Mouse (Mus musculus): ENCODE results near the gene Polr2i. TPM values are rescaled to one million over a fixed set of nuclear protein-coding genes. Genes with fewer than 3 reads are reported as not detected.
"Not testable (repeated sequence)": the region's sequence is repeated elsewhere in the genome, so short reads cannot be mapped to it uniquely, and the experiment has no call there.

Polr2i gene
- polyA plus RNA-seq, 1 experiment from 2014 or later: 149 TPM

DNA sequence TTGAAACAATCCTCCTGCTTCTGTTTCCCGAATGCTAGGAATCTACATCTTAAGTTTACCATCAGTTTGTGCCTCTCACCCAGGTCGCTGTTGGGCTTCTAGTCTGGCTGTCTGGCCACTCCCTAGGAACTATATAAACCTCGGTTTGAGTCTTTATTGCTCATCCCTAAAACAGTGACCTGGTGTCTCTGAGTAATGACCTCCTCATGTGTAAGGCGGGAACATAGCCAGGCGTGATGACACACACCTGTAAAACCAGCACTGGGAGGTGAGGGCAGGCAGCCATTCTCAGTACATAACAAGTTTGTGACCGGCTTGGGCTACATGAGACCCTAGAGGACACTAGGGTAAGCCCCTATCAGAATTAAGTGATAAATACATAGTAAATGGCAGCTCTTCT, 36.3 kb upstream of the Polr2i start:
- WGBS: 71% methylated on average over 6 of the region's 6 CpGs
- Histone ChIP-seq H3K4me1 (peaks cover 13% of the 10 kb centered on the region), H3K9ac (no peak overlapping the region), H3K4me2 (replicated peaks) (peak overlapping the region; percentile 67), H3K4me3 (no peak overlapping the region), H3K9me3 (replicated peaks) (no peaks in the 10 kb centered on the region), H3K27ac (no peak overlapping the region), H3K36me3 (peaks cover 19% of the 10 kb centered on the region), H3K27me3 (no peaks in the 10 kb centered on the region)
- ATAC-seq (ENCODE audit: low FRiP score): no peak

DNA sequence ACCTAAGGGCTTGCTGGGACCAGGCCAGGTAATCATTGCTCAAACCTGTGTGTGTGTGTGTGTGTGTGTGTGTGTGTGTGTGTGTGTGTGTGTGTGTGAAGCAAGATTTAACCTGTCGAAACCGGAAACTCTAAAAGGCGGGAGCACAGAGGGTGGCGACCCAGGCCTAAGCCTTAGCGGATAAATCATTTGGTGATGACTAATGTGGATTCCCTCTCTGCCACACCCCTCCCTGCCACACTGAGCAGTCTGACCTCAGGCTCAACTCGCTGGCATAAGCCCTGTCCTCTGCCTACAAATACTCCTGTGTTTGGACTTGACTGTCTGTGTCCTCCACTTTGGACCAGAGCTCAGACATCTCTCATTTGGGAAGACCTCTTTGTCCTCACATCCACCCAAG, 35.6 kb upstream of the Polr2i start:
- no peak overlapping the region for H3K27ac ChIP-seq
- H3K4me2 ChIP-seq (replicated peaks): no peak overlapping the region
- ATAC-seq (ENCODE audit: low FRiP score): no peak
- WGBS: 83% methylated on average over 4 of the region's 6 CpGs
- H3K9ac ChIP-seq: no peak overlapping the region
- H3K4me1 ChIP-seq: peaks cover 13% of the 10 kb centered on the region
- no peaks in the 10 kb centered on the region for H3K27me3 ChIP-seq
- peaks cover 12% of the 10 kb centered on the region for H3K36me3 ChIP-seq
- H3K9me3 ChIP-seq (replicated peaks): no peaks in the 10 kb centered on the region
- H3K4me3 ChIP-seq: no peak overlapping the region

DNA sequence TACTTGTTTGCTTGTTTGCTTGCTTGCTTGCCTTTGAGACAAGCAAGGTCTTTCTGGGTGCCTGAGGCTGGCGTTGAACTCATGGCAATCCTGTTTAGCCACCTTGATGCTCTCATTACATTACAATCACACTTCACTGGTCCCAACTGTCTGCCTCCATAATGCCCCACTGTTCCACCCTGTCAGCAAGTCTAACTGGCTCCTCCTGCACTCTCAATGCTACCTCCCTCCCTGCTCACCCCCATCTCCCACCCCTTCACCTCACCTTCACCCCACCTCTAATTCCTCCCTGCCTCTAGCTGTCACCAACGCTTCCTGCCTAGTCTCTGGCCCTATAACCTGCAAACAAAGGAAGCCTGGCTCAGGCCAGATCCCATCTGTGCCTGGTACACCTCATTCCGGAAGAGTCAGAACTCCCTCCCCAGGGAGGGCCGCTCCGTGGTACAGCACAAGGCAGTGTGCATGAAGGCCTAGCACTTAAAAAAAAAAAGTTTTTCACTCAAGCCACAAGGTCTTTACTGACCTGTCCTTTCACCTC, 34.1 kb upstream of the Polr2i start:
- 64% methylated on average over 5 of the region's 5 CpGs for WGBS
- peaks cover 15% of the 10 kb centered on the region for H3K4me1 ChIP-seq
- H3K9ac ChIP-seq: no peak overlapping the region
- no peaks in the 10 kb centered on the region for H3K9me3 ChIP-seq (replicated peaks)
- no peak for ATAC-seq (ENCODE audit: low FRiP score)
- H3K27ac ChIP-seq: no peak overlapping the region
- H3K4me2 ChIP-seq (replicated peaks): no peak overlapping the region
- H3K36me3 ChIP-seq: no peaks in the 10 kb centered on the region
- no peak overlapping the region for H3K4me3 ChIP-seq
- H3K27me3 ChIP-seq: no peaks in the 10 kb centered on the region

DNA sequence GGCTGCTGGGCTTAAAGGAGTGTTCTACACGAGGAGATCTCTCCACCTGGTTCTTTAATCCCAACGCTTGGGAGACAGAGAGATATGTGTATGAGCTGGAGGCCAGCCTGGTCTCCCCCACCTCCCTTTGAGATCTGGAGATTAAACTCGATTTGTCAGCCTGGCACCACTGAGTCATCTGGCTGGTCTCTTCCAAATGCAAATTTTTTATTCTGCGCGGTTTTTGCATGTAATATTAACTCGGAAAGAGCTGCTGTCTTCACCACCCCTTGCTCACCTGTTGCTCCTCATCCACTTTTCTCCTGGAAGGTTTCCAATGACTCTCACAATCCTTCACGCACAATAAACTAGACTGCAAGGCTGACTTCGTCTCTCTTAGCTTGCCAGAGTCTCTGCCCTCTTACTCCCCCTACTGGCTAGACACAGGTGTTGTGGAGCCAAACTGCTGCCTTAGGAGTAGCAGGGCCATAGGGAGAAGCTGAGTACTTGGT, 33.2 kb upstream of the Polr2i start, which contains the start of gene Capns1:
Gene Capns1, minus strand, starts transcription at position 331 of the 491 bp plus-strand sequence.
- no peaks in the 10 kb centered on the region for H3K9me3 ChIP-seq (replicated peaks)
- H3K4me1 ChIP-seq: peaks cover 6% of the 10 kb centered on the region
- H3K36me3 ChIP-seq: no peaks in the 10 kb centered on the region
- peak within 1 kb of the TSS; percentile 30 for H3K4me2 ChIP-seq (replicated peaks)
- H3K9ac ChIP-seq: no peak within 1 kb of the TSS
- 11% methylated on average over 8 of the region's 8 CpGs for WGBS
- ATAC-seq (ENCODE audit: low FRiP score): no peak
- no peaks in the 10 kb centered on the region for H3K27me3 ChIP-seq
- H3K27ac ChIP-seq: peak within 1 kb of the TSS; percentile 40; the same call in 1 of the 2 replicates
- 0 out of 2 replicates have a peak within 1 kb of the TSS, but pooled peaks have one; percentile 4 for H3K4me3 ChIP-seq

DNA sequence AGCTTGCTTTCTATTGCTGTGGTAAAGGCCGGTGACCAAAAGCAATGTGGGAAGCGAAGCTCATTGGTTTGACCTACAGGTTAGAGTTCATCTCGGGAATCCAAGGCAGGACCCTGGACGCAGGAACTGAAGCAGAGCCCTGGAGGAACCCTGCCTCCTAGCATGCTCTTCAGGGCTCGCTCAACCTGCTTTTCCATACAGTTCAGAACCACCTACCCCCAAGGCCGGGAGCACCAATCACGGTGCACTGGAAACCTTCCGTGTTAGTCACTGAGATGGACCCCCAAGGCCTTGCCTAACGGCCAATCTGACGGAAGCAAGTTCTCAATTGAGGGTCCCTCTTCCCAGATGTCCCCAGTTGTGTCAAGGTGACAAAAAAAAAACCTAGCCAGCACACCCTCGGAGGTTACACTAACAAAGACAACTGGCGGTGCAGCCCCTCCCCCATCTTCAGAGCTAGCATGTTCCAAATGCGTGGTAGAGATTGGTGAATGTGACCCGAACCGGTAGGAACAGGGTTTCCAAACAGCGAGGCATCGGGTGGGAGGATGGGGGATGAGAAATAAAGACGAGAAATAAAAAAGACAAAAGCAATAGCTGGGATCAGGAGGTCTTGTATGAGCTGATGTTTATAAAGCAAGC, 32.1 kb upstream of the Polr2i start:
- no peak for ATAC-seq (ENCODE audit: low FRiP score)
- WGBS: 77% methylated on average over 18 of the region's 18 CpGs

DNA sequence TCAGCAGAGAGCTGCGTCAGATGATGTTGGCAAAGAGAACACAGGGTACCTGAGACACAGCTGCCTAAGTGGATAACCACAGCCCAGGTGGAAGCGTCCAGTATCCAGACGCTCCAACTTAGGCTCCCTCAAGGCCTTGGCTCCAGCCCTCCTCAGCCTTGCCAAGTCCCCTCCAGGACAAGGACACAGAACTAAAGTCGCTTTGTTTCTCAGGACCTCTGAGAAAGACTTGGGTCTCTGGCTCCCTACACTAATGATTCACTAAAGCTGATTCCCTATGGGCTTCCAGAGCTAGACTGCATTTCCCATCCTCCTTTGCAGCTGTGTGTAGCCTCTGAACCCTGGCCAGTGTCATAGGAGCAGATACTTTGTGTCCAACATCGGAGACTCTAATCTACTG, 31.5 kb upstream of the Polr2i start:
- no peaks in the 10 kb centered on the region for H3K36me3 ChIP-seq
- H3K27me3 ChIP-seq: no peaks in the 10 kb centered on the region
- no peak for ATAC-seq (ENCODE audit: low FRiP score)
- H3K9ac ChIP-seq: no peak overlapping the region
- H3K9me3 ChIP-seq (replicated peaks): no peaks in the 10 kb centered on the region
- H3K4me1 ChIP-seq: peaks cover 11% of the 10 kb centered on the region
- no peak overlapping the region for H3K4me3 ChIP-seq
- WGBS: 83% methylated on average over 5 of the region's 5 CpGs
- no peak overlapping the region for H3K27ac ChIP-seq
- no peak overlapping the region for H3K4me2 ChIP-seq (replicated peaks)

More for the DNA sequence above, 32.1 kb upstream of the Polr2i start:
- no peak overlapping the region for H3K27ac ChIP-seq
- H3K36me3 ChIP-seq: no peaks in the 10 kb centered on the region
- H3K9me3 ChIP-seq (replicated peaks): no peaks in the 10 kb centered on the region
- no peak overlapping the region for H3K9ac ChIP-seq
- H3K27me3 ChIP-seq: no peaks in the 10 kb centered on the region
- H3K4me1 ChIP-seq: peaks cover 8% of the 10 kb centered on the region
- H3K4me3 ChIP-seq: no peak overlapping the region
- no peak overlapping the region for H3K4me2 ChIP-seq (replicated peaks)

DNA sequence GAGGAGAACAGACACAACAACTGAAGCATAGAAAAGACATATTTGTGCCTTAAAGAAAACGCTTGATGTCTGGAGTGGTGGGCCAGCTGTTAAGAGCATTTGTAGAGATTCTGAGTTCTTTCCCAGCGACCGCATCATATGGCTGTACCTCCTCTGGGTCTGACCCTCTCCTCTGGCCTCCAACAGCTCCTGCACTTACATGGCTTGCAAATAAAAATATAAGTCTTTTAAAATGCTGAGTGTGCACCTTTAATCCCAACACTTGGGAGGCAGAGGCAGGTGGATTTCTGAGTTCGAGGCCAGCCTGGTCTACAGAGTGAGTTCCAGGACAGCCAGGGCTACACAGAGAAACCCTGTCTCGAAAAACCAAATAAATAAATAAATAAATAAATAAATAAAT, 31.1 kb upstream of the Polr2i start:
- peaks cover 11% of the 10 kb centered on the region for H3K4me1 ChIP-seq
- H3K4me2 ChIP-seq (replicated peaks); H3K27ac ChIP-seq; H3K4me3 ChIP-seq; H3K27me3 ChIP-seq; H3K9ac ChIP-seq; ATAC-seq (ENCODE audit: low FRiP score); H3K9me3 ChIP-seq (replicated peaks); H3K36me3 ChIP-seq: not testable (repeated sequence)
- 87% methylated on average over 5 of the region's 5 CpGs for WGBS

DNA sequence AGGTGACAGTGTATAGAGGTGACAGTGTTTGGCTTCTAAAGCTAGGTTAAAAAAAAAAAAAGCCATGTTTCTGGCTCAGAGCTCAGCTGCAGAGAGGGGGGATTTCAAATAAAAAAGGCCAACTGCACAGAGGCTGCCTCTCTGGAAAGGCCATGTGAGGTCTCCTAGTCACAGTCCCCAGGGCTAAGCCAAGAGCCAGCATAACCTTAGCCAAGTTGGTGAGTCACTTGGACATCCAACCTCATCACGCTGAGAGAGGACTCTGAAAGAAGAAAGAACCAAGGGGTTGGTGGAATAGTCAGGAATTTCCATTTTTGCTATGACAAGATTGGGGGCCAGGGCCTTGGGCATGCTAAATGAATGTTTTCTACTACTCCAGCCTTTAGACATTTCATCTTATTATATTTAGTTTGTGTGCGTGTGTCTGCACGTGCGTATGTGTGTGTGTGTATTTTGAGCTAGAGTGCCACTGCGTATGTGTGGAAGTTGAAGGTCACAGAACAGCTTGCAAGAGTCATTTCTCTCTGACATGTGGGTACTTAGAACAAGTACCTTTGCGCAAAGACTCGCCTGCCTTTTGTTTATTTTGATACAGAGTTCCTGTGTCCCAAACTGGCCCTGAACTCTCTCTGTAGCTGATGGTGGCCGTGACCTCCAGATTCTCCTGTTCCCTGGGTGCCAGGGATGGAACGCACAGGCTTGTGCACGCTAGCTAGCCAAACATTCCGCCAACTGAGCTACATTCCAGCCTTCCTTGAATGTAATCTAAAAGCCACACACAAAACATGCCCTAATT, 28.7 kb upstream of the Polr2i start:
- Histone ChIP-seq H3K9me3 (replicated peaks) (no peaks in the 10 kb centered on the region), H3K9ac (no peak overlapping the region)
- 84% methylated on average over 11 of the region's 11 CpGs for WGBS

DNA sequence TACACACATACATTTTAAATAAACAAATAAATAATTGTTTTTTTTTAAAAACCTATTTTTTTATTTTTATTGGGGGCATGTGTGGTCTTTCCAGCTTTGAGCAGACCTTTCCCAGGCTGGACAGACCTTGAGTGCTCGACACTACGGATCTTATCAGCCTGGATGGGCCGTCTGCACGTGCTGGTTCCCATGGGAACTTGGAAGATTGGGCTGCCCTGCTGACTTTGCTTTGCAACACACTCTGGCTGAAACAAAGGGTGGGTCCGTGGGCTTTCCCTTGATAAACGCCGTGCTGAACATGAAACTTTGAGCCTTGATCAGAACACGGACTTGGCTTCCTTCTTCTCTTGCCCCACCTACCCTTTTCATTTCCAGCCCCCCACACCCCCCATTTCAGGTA, 27.4 kb upstream of the Polr2i start:
- 20% methylated on average over 8 of the region's 8 CpGs for WGBS
- Histone ChIP-seq H3K4me1 (peaks cover 11% of the 10 kb centered on the region), H3K27me3 (no peaks in the 10 kb centered on the region), H3K4me3 (no peak overlapping the region), H3K4me2 (replicated peaks) (no peak overlapping the region), H3K27ac (no peak overlapping the region), H3K9ac (no peak overlapping the region), H3K36me3 (no peaks in the 10 kb centered on the region), H3K9me3 (replicated peaks) (no peaks in the 10 kb centered on the region)
- no peak for ATAC-seq (ENCODE audit: low FRiP score)

More for the DNA sequence above, 28.7 kb upstream of the Polr2i start:
- no peak overlapping the region for H3K27ac ChIP-seq
- peaks cover 11% of the 10 kb centered on the region for H3K4me1 ChIP-seq
- no peak for ATAC-seq (ENCODE audit: low FRiP score)
- no peaks in the 10 kb centered on the region for H3K27me3 ChIP-seq
- no peak overlapping the region for H3K4me3 ChIP-seq
- no peaks in the 10 kb centered on the region for H3K36me3 ChIP-seq
- no peak overlapping the region for H3K4me2 ChIP-seq (replicated peaks)

DNA sequence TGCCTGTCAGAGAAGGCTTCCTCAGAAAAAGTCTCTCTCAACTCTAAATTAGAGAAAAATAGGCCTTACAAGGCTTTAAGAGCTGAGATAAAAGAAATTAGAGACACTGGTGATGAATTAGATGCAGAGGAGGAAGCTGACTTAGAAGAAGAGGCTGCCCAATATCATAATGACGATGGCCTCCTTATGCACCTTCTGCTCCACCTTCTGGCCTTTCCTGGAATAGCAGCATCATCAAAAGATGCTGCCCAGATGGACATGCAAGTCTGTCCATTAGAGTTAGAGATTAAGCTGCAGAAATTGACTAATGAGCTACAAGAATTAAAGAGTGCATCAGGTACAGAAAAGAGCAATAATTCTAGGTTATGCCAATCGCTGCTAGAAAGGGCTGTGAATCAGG, 26.4 kb upstream of the Polr2i start:
- Histone ChIP-seq H3K4me2 (replicated peaks) (no peak overlapping the region), H3K36me3 (no peaks in the 10 kb centered on the region), H3K27ac (no peak overlapping the region), H3K9ac (no peak overlapping the region), H3K27me3 (no peaks in the 10 kb centered on the region), H3K4me1 (peaks cover 11% of the 10 kb centered on the region), H3K4me3 (no peak overlapping the region), H3K9me3 (replicated peaks) (no peaks in the 10 kb centered on the region)
- ATAC-seq (ENCODE audit: low FRiP score): no peak
- WGBS: 2% methylated on average over 2 of the region's 2 CpGs

DNA sequence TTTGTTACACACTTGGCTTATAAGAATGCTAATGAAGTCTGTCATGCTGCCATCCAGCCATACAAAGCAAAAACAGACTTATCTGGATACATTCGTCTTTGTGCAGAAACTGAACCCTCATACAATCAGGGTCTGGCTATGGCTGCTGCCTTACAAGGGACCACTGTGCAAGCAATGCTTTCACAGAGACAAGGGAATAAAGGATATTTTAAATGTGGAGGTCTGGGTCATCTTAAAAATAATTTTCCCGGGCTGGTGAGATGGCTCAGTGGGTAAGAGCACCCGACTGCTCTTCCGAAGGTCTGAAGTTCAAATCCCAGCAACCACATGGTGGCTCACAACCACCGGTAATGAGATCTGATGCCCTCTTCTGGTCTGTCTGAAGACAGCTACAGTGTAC, 25.4 kb upstream of the Polr2i start:
- H3K4me2 ChIP-seq (replicated peaks); ATAC-seq (ENCODE audit: low FRiP score); H3K4me1 ChIP-seq; H3K9ac ChIP-seq; H3K9me3 ChIP-seq (replicated peaks); H3K36me3 ChIP-seq; H3K27ac ChIP-seq; H3K4me3 ChIP-seq; H3K27me3 ChIP-seq: not testable (repeated sequence)
- 67% methylated on average over 5 of the region's 5 CpGs for WGBS

DNA sequence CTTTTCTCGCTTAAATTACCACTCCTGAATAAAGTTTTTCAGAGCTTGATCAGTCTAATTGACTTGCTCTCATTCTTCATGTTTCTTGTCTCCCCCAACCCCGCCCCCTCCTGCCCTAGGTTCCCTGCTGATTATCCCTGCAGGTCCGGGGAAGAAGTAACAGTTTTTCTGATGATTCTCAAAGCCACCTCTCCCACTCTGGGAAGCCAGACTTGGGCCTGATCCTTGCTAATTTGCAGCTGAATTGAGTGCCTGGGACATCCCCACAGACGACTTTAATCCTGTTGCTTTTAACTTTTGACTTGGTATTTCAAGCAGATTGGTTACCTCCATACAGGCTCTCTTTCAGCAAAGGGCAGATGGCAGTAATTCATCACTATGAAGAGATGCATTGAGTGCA, 20.7 kb upstream of the Polr2i start:
- no peaks in the 10 kb centered on the region for H3K4me1 ChIP-seq
- no peak overlapping the region for H3K4me2 ChIP-seq (replicated peaks)
- H3K9me3 ChIP-seq (replicated peaks): no peaks in the 10 kb centered on the region
- H3K27ac ChIP-seq: no peak overlapping the region
- 27% methylated on average over 4 of the region's 4 CpGs for WGBS
- no peak overlapping the region for H3K4me3 ChIP-seq
- no peaks in the 10 kb centered on the region for H3K36me3 ChIP-seq
- no peak overlapping the region for H3K9ac ChIP-seq
- ATAC-seq (ENCODE audit: low FRiP score): no peak
- H3K27me3 ChIP-seq: no peaks in the 10 kb centered on the region

Measured in hindbrain, embryonic 12.5 days (tissue).